Mouse (Mus musculus): ENCODE measurements around the gene Unc13b.

DNA sequence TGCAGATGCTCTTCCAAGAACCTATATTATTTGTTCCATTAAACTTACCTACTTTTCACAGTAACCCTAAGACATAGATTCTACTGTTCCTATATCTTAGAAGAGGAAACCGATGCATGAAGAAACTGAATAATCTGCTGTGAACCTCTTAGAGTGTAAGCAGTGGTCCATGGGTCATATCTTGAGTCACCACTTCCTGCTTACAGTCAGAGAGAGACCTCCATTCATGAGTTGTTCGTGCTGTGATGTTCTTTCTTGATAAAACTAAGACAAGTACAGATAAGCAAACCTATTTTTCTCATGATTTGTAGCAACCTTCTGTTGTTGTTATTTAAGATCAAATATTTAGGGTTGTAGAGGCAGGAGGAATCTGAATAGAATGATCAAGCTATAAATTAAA is 57.5 kb downstream of the Unc13b start:
- TF ChIP-seq GATA1 (IDR thresholded peaks at IDR 0.05; ENCODE audit: borderline replicate concordance, low read length) (no peak), FLI1 (IDR thresholded peaks at IDR 0.05; ENCODE audit: low read length) (no peak)
